Mouse (Mus musculus): Measurements from ENCODE around the gene Nfix.

Gene Nfix

DNA sequence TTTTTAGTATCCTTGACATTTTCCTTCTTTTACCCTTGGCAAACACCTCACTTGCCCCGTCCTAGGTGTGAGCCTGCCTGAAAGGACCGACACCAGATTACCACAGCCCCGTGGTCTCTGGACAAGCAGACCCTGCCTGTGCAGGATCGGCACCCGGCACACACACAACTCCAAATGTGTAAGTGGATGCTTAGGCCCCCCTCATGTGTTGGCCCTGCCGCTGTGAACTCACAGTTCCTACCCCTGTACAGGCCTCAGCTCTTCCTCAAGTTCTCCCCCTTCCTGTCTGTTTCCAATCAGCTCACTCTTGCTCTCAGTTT lies 77.7 kb downstream of the Nfix start:
- DNase-seq (ENCODE audit: extremely low spot score, low read depth, low spot score) = no peak

DNA sequence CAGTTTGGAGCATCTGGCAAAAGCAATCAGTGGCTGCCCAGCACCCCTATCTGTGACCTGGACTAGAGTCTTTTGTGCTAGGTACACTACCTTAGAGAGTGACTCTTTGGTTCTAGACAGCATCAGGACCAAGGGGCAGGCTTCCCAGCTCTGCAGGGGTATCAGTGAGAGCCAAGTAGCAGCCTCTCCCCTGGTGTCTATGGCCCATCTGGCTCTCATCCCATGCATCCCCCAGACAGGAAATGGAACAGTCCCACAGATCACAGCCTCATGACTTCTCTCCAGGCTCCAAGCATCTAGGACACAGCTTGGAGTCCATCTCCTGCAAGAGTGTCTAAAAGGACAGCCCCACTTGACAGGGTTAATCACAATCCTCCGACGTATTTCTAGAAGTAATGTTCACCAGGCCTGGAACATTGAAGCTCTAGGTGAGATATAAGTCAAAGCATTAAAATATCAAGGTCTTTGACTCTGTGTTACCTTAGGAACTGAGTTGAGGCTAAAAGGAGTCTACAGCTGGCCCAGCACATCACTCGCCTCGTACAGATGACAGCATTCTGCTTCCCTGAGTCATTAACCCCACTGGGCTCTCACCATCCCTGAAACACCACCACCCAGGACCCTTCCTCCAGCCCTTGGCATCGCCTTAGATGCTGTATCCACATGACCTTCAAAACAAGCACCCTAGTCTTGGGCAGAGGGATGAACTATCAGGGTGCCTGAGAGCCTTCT lies 81.0 kb downstream of the Nfix start:
- no peak for DNase-seq (ENCODE audit: extremely low spot score, low read depth, low spot score)

DNA sequence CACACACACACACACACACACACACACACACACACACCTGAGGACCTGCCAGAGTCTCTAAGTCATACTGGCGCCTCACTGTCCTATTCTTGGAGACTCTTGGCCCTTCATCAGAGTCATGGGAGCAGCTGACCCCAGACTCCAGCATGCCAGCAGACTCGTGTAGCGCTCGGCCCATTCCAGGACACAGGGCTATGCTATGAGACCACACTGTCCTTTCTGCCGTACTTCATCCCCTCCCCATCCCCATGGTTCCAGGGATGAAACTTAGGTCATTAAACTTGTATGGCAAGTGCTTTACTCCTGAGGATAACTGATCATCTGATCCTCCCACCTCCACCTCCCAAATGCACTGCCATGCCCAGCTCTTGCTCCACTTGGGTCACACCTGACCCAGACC lies 81.7 kb downstream of the Nfix start:
- DNase-seq (ENCODE audit: extremely low spot score, low read depth, low spot score) = no peak

DNA sequence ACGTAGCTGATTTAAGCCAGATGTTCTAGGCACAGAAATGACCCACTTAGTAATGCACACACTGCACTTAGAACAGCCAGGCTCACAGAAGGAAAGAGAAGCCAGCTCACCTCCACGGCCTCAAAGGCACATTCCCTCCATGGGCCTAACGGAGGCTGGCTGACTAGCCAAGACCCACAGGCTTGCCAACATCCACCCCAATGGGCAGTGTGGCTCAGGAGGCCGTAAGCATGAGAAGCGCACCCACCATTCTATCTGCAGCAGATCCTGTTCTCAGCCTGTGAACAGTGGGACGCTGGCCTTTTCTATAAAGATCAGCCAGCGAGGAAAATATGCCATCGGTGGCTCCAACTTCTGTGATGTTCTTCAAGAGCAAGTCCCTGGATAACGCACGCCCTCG lies 83.4 kb downstream of the Nfix start:
- no peak for DNase-seq (ENCODE audit: extremely low spot score, low read depth, low spot score)

DNA sequence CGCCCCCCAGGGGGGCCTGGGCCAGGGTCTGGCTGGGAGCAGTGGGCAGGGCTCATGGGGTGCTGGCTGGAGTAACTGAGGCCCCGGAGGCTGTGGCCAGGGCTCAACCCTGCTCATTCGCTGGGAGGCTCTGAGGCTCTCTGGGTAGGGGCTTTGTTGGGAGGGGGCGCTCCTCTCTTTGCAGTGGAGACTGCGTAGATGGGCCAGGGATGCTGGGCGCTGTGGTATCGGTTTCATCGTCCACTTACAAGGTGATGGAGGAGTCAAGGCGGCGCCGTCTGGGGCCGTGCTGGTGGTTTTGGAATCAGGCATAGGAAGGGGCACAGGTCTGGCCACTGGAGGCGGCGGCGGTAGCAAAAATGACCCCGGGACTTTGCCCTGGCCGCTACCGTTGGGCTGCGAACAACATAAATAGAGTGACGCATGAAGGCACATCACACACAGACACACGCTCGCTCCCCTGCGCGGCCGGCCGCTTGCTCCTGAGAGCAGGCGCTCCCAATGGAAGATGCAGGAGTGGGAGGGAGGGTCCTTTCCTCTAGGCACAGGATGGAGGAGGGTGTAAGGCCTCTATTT lies 84.2 kb downstream of the Nfix start:
- no peak for DNase-seq (ENCODE audit: extremely low spot score, low read depth, low spot score)

DNA sequence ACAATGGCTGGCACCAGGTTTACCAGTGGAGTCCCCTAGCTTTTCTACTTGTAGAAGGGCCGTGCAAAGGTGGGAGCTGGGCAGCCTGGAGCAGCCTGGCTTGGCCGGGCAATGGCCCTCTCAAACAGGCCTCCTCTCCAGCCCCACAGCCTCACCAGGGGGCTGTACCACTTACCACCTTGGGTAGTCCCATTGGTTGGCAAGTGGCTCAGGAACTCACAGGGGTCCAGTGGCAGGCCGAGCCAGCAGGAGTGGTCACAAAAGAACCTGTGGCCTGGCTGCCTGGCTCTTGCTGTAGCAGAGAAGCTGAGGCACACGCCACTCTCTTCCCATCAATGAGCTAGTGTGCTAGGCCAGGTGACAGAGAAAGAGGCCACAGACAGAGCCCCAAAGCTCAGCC lies 86.0 kb downstream of the Nfix start:
- no peak for DNase-seq (ENCODE audit: extremely low spot score, low read depth, low spot score)

DNA sequence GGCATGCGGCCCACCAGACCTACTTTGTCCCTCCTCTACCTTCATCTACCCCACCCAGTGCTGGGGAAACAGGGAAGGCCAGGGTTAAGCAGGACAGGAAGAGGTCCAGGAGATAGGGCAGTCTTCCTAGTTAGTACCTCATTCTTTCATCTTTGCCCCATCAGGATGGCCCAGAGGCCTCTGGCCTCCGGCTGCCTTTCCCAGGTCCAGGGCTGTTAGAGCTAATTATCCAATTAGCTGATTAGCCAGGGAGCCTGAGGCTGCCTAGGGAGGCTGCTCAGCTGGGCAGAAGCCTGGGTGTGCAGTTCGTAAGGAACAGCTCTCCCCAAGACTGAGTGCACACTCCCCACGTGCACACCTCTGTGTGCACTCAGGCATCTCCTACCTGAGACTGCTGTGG lies 86.8 kb downstream of the Nfix start:
- DNase-seq (ENCODE audit: extremely low spot score, low read depth, low spot score) = no peak

DNA sequence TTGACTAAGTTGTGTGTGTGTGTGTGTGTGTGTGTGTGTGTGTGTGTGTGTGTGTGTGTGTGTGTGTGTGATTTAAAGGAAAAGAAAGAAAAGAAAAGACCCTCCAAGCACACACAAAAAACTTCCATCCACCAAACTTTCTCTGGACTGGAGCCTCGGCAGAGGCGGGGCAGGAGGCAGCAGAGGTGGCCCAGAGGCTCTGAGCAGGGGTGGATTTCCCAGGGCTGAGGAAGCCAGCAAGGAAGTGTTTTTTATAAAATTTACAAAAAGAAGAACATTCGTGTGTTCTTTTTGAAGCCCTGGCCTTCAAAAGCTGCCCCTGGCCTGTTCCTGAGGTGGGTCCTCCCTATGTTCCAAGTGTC lies 87.4 kb downstream of the Nfix start:
- DNase-seq (ENCODE audit: extremely low spot score, low read depth, low spot score) = no peak

DNA sequence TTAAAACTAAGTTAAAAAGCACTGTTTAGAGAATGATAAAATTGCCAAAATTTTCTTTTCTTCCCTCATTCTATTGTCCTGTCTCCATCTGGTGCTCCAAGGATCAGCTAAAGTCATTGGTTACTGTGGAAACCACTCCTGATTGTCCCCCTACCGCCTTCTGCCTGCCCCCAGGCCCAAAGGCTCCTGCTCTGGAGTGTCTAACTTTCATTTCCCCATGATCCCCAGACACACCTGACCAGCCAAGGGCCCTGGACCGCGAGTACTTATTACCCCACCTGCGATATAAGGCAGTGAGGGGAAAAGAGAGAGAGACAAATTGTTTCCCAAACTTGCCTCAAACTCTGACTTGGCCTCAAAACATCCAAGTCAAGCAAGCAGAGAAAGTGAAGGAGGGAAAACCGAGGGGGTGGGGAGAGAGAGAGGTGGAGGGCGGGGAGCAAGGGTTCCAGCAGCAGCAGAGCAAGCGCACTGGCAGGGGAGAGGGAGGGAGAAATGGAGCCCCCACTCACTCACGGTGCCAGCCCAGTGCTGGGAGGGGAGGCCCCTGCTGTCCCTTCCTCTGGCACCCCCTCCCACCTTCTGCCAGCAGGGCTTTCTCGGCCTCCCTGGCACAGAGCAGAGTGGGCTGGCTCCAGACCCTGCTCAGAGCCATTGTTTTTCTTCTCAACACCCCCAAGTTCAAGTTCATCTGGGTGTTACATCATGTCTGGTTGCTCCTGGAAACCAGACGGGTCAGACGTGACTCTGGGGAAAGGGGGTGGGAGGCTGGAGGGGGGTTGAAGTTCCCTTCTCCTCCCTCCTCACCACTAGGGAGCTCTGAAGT lies 88.0 kb downstream of the Nfix start:
- DNase-seq (ENCODE audit: extremely low spot score, low read depth, low spot score) = no peak

DNA sequence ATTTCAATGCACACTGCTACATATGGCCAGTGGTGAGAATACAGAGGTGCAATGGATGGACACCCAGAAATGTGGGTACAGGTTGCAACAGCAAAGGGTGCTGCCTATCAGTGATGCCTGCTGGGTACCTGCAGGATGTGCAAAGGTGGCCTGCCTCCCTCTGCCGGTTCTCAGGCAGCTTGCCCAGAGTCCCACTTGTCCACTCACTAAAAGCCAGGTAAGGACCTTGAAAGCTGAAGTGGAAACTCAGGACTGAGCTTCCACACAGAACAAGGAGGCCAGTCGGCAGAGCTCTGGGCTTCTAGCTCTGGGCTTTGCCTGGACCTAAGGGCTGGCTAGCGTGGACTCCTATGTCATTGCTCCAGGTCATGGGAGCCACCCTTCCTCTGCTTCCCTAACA lies 88.8 kb downstream of the Nfix start:
- DNase-seq (ENCODE audit: extremely low spot score, low read depth, low spot score) = no peak

DNA sequence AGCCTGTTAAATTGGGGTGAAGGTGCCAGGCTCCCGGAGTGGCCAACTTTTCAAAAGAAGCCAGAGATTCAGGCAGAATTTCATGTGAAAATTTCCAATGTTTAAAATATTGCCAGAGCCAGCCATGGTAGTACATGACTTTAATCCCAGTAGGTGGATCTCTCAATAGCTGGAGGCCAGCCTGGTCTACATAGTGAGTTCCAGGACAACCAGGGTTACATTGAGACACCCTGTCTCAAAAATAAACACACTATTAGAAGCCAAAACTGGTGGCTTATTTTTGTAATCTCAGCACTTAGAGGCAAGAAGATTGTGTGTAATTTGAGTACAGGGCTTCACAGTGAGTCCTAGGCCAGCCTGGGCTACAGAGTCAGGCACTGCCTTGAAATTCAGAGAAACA lies 90.2 kb downstream of the Nfix start:
- no peak for DNase-seq (ENCODE audit: extremely low spot score, low read depth, low spot score)

DNA sequence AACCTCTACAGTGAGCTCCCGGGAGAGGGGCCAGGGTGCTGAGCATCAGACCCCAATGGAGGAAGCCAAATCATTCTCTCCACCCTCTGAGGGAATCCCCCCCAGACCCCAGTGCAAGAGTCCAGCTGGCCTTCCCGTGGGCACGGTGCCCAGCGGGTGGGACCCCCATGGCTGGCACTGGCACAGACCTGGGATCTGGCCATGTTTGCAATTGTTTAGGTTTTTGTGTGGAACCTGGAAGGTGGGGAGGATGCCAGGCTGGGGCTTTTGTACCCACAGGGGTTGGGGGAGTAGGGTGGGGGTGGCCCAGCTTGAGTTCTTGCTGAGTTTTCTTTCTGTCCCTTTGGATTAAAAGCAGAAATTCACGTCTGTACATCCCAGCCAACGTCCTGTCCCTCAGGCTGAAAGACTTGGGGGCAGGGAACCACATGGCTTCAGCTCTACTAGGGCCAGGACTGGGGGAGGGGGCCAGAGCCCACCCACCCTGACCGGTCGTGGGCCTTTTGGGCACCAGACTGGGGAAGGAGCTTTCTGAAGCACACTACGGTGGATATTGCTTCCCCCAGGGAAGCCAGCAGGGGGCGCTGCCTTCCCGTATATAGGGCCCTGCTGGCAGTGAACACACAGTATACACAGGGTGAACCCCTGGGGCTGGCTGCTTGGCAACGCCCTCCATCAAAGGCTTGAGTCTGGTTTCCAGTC lies 91.2 kb downstream of the Nfix start:
- DNase-seq (ENCODE audit: extremely low spot score, low read depth, low spot score) = no peak

DNA sequence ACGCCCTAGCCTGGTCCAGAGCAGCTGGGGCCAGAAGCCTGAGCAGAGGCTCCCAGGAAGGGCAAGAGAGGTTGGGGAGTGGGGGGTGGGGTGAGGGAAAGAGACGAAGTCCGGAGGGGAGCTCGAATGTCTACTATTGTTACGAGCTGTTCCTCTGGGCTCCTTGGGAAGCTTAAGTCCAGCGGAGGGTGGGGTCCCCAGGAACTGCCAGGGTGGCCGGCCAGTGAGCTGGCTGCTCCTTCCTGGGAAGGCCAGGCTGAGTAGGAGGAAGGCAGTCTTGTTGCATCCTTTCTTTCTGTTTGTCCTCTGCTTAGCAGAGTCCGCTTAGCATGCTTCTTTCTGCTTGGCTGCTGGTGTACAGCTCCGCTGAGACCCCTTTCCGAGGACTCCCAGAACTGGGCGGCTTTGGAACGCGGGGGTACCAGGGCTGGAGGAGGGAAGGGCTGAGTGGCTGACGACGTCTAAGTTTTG lies 92.0 kb downstream of the Nfix start:
- no peak for DNase-seq (ENCODE audit: extremely low spot score, low read depth, low spot score)

DNA sequence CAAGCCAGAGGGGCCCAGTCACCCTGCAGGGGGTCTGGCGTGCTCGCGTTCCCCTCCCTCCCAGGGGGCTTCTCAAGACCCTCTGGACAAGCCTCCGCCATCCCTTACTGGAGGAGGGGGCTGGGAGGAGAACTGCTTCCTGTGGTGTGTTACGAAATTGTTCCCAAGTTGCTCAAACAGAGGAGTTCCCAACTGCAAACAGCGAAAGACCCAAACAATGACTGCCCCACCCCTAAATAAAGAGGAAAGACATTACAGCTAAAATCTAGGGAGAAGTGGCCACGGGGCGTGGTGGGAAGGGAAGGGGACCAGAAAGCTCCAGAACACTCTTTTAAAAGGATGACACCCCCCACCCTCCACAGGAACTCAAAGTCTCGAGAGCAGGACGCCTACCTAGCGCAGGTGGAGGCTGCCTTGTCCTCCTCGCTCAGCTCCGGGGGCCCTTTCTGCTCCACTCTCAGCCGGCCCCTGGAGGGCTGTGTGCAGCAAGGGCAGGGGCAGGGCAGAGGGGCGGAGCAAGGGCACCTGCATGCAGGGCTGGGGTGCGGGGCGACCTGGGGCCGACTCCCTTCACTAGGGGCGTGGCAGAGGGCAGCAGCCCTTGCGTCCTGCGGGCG lies 92.8 kb downstream of the Nfix start:
- DNase-seq (ENCODE audit: extremely low spot score, low read depth, low spot score) = no peak

DNA sequence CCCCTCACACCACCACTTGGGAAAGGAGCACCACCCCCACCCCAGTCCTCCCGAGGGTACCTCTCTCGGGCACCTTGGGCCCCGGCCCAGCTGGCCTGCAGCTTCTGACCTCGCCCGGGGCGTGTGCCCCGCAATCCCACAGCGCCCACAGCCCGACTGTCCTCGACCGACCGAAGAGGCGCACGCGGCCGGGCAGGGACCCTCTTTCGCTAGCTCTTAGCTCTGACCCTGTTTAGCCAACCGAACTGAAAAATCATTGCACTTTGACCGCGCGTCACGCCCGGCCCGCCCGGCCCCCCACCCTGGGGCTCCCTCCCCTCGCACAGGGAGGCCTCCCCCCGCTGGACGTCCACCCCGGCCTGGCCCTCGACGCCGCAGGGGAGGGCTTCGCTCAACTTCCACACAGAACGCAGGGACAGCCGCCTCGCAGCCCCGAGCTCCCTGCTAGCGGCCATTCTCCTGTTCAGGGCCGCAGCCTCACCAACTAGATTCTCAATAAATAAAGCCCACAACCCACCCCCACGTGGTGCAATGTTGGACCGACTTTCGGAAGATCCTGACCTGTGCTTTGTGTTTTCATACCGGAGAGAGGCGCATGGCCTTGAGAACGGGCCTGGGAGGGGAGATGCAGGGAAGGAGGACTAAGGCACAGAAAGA lies 93.4 kb downstream of the Nfix start:
- DNase-seq (ENCODE audit: extremely low spot score, low read depth, low spot score) = no peak

DNA sequence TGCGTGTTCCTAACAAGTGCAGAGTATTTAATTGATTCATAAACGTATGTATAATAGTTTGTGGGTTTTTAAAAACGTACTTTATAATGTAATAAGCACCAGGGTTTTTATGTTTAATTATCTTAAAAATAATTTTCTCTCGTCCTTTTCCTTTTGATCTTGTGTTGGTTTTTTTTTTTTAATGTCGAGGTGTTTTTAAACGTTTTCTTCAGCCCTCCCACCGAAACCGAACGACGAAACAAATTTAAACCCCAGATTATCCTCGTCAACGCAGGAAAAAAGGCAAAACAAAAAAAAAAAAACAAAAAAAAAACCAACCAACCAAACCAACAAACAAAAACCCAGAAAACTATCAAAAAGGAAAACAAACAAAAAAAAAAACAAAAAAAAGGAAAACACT lies 94.2 kb downstream of the Nfix start:
- no peak for DNase-seq (ENCODE audit: extremely low spot score, low read depth, low spot score)

DNA sequence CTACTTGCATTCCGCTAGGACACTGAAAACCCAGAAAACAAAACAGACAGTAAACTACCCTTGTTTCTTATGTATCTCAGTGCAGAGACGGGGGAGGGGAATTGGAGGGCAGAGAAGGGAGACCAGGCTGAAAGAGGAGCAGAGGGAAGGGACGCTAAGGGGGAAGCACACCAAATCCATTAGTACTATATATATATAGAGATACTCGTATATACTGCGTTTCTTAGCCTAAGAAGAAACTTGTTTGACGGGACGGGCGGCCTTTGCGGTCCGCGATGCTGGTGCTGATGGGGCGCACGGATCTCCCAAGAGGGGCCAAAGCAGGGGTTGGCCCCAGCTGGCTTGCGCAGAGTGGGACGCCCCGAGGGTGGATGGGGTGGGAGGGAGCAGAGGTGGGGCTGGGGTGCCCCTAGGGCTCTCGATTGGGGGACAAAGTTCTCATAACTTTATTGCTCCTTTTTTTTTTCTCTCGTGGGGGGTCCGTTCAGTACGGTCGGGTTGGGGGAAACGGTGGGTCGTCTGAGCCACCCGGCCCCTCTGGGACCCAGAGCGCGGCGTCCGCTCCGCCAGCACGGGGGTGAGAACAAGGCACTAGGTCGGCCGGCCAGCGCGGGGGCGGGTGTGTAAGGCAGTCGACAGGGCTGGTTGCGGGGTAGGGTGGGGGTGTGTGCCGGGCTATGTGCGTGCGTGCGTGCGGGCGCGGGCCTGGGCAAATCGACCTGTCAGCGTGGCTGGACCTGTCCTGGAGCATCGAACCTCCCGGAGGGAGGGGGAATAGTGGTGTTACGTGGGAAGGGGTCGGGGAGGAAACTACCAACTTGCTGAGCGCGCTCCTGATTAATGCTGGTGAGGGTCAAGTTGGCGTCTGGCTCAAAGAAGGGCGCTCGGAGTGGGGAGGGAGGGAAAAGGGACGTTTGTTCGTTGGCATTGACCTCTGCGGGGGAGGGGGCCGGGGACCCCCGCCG lies 95.0 kb downstream of the Nfix start:
- DNase-seq (ENCODE audit: extremely low spot score, low read depth, low spot score) = no peak

DNA sequence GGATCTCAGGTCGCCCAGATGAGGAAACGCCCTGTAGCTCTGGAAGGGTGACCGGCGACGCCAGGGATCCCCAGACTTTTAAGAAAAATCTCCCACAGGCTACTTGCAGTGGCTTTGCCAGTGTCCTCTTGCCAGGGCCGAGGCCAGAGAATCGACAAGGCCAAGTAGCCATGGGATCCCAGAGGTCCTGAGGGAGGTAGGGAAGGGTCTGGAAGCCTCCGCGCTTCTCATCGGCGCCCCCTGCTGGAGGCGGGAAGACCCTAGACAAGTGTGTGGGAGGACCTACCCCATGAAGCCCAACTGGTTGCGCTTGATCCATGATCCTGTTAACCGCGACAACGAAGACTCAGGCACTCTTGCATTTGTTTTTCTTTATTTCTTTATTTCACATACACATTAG lies 95.8 kb downstream of the Nfix start:
- no peak for DNase-seq (ENCODE audit: extremely low spot score, low read depth, low spot score)

DNA sequence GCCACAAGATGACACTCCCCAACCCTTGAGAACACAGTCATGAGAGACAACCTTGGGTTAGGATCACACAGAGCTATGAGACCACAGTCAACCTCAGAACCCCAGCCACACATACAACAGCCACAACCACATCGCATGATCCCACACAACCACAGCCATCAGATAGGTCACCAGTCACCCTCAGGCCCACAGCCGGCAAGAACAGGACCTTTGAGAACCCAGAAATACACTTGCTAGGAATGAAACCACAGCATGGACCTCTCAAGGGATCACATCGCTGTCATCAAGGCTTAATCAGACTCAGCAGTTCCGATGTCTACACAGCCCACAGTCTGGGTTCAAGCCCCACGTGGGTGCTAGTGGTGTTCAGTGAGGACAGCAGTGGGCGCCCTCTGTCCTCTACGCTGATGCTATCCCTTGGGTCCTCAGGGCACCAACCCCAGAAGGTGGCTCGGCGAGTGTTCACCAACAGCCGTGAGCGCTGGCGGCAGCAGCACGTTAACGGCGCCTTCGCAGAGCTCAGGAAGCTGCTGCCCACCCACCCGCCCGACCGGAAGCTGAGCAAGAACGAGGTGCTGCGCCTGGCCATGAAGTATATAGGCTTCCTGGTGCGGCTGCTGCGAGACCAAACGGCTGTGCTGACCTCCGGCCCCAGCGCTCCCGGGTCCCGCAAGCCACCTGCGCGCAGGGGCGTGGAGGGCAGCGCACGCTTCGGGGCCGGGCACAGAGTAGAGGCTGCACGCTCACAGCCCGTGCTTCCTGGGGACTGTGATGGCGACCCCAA lies 96.5 kb downstream of the Nfix start:
- DNase-seq (ENCODE audit: extremely low spot score, low read depth, low spot score) = no peak

Data from hindlimb bud, embryonic 11.5 days (tissue).